Mouse (Mus musculus) adrenal gland, postnatal 10 days (tissue): ENCODE data around the gene Slc41a2. TPM values are rescaled to one million over a fixed set of nuclear protein-coding genes. Genes with fewer than 3 reads are reported as not detected.
A peak's percentile ranks its signal among the peaks of the same experiment; 100 is the strongest.

Experiments used
- DNase-seq: peaks from one replicate; pipeline ENCODE4 v3.0.0; 2021; ENCODE audit warnings: mixed read lengths
- total RNA-seq, 2 experiments: library from RNA; stranded (reverse); gene quantifications; 2 replicates each; pipeline ENCODE4 v1.2.3; 2021

The Slc41a2 gene
- total RNA-seq, 2 experiments from 2014 or later = 4.5 to 5.2 TPM

DNA sequence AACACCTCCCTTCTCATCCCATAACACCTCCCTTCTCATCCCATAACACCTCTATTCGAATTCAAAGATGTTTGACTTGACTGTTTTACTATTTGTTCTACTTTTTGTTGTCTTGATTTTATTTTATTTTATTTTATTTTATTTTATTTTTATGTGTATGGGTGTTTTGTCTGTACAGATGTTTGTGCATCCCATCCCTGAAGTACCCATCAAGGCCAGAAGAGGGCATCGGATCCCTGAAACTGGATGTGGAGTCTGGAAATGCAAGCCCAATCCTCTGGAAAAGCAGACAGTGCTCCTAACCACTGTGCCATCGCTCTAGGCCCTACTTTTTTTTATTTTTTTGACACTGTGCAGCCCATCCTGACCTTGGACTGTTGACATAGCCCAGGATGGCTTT lies 112.7 kb downstream of the Slc41a2 start:
- peak; percentile 42 for DNase-seq

DNA sequence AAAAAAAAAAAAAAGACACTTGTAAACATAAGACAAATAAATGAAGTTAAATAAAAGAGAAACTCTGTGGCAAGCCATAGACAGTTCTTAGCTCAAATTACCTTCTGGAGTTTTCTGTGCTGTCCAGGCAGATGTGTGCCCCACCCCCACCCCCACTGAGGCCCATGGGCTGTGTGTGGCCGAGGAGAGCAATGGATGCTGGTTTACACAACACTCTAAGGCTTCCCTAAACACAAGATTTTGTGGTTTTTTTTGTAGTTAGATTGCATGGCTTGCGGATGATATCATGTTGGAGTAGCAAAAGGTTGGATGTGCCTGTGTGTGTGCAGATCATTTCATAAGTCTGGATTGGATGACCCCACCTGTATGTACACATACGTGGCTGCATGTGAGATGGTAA lies 116.8 kb downstream of the Slc41a2 start:
- no peak for DNase-seq

DNA sequence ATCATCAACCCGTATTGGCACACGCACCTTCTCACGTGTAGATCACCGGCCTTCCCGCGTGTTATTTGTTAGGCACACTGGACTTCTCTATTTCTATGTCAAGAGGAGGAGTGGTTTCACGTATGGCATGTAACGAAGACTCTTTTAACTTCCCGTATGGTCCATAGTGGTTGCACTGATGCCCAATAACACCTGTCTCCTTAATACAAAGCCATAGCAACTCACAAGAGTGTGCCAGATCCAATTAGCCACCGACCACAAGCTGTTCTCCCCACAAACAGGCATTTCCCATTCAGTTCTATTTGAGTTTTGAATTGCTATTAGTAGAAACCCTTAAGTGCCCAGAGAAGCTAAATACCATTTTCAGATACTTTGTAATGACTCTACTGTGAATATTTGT lies 117.5 kb downstream of the Slc41a2 start:
- no peak for DNase-seq

DNA sequence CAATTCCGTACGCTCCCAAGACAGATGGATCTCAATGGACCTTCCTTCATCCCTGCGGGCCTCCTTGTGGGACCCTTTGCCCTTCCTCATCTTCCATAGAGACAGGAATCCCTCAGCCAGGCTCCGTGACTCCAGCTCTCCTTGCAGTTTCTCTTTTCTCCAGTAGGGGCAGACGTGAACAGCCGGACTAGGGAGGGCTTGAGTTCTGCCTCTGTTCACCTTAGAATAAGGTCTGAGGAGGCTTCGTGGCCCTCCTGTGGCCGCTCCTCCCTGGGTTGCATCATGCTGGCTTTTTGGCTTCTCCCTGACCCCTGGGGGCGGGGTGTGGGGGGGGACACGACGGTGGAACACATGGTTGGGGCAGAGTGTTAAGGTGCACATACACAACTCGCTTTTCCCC lies 118.0 kb downstream of the Slc41a2 start:
- DNase-seq = peak; percentile 71

DNA sequence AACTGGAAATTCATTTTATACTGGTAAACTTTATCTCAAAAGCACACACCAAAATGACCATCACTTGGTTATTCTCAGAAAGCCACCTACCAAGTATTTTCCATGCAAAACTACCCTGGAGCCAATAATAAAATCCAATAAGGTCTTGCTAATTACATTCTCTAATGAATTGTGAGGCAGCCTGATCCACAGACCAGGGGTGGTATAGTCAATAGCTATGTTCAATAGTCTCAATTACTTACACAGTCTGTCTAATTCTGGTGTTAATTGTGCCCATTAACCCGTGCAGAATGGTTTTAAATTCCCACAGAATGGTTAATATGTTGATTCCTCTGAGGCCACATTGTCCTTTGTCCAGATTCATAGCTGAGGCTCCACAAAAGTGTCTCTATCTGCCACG lies 118.9 kb downstream of the Slc41a2 start:
- DNase-seq = no peak

DNA sequence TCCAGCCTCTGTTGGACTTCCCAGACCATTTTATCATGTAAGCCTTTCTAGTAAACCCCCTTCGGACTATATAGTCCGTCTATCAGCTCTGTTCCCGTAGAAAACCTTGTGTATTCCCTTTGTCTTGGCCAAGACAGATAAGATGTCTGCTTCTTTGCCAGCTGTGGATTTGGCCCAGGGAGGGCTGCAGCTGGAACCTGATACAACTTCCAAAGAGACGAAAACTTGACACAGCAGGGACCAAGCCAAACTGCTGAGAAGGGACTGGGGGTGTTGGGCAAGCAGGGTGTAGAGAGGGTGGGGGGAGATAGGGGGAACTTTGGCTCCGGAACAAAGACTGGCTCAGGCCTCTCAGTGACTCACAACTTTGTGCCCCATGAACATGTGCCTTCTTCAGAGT lies 120.4 kb downstream of the Slc41a2 start:
- DNase-seq = no peak

DNA sequence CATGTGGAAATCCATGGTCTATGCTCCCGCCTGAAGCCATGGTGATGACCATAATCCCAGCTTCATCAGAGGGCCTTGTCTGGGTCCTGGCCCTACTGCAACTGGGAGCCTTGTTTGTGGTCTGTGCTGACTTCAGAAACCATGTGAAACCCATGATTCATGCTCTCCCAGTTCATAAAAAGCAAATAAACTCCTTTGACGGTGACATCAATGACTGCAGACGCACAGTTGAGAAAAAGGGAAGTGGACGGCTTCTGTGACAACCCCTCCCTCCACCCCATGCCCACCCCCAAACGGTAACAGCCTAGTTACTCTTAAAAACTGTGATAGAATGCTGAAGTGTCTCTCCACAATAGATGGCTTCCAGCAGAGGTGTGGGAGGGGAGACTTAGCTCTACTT lies 122.1 kb downstream of the Slc41a2 start:
- DNase-seq = no peak

DNA sequence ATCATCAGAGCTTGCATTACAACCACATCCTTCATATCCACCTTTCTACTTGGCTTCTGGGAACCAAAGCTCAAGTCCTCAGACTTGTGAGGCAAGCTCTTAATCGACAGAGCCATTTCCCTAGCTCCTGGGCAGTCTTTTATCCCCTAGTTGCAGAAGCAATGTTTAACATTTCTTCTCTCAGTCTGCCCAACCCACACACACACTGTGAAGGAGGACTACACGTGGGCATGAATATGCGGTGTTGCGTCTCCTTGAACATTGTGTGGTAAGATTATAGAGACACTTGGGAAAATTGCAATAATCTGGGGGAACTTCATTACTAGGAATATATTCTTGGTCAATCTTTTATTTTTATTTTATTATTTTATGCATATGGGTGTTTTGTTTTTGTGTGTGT lies 125.1 kb downstream of the Slc41a2 start:
- no peak for DNase-seq

DNA sequence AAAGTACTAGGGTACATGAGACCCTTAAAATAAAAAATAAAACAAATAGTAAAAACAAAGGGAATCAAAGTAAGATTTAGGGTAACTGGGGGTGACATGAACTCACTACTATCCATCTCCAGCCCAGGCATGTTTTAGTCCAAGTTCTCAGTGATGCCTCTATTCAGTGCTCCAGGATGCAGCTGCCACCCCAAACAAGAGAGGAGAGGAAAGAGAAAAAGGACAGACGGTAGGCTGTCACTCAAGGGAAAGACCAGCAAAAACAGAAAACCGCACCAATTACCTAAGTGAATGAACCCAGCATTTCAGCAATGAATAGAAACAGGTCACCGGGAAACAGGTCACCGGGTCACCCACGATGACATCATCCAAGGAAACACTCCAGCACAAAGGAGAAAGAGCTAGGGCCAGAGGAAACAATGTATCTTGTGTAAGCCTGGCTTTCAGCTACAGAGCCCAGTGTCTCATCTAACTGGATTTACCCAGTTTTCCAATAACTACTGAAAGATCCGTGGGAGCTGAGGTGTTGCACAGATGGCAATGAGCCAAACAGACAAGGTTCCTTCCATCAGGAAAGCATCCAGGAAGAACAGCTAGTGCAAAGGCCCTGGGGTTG lies 126.6 kb downstream of the Slc41a2 start:
- no peak for DNase-seq

DNA sequence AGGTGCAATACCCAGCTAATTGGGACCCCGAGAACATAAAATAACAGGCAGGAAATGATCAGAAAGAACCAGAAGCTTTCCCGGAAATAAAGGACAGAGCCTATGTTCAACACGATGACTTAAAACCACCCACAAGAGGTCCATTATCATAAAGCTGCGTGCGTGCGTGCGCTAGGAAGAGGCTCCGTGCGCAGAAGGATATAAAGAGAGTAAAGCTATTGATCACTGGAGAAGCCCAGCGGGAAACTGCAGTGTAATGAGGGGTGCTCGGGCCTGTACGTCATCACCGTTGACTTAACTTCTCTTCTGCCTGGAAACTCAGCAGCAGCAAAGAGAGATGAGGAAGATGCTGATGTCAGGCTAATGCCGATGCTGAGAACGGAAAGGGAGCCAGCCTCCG lies 127.6 kb downstream of the Slc41a2 start:
- DNase-seq = no peak

DNA sequence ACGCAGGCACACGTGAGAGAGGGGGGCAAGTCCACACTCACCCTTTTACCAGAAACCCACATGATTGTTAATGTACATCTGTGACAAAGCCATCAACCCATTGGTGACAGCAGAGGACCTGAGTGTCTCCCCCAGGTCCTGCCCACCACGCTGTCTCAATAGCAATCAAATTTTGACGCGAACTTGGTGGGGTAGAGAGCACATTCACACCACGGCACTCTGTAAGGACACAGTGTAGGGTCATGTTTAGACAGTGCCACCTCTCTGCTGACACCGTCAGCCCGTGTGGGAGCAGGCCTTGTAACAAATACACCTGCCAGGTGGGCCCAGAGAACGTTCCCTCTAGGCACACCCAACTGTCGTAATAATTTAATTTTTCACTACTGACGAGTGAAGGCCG lies 128.3 kb downstream of the Slc41a2 start:
- DNase-seq = no peak

DNA sequence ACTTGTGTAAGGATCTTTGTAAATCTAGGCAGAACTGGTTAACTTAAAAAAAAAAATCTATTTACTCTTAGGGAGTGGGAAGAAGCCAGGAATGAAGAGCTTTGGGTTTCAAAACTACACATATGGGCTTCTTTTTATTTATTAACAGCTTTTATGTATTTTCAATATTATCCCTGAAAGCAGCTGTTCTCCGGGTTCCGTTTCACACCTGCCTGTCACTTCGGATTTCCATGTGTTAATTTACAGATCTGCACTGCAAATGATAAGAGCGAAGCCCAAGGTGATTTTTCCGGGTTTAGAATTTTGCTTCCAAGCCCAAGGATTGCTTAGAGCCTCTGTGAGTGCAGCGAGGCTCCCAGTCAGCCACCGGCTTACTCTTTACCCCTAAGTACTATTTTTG lies 129.2 kb downstream of the Slc41a2 start:
- DNase-seq = no peak

DNA sequence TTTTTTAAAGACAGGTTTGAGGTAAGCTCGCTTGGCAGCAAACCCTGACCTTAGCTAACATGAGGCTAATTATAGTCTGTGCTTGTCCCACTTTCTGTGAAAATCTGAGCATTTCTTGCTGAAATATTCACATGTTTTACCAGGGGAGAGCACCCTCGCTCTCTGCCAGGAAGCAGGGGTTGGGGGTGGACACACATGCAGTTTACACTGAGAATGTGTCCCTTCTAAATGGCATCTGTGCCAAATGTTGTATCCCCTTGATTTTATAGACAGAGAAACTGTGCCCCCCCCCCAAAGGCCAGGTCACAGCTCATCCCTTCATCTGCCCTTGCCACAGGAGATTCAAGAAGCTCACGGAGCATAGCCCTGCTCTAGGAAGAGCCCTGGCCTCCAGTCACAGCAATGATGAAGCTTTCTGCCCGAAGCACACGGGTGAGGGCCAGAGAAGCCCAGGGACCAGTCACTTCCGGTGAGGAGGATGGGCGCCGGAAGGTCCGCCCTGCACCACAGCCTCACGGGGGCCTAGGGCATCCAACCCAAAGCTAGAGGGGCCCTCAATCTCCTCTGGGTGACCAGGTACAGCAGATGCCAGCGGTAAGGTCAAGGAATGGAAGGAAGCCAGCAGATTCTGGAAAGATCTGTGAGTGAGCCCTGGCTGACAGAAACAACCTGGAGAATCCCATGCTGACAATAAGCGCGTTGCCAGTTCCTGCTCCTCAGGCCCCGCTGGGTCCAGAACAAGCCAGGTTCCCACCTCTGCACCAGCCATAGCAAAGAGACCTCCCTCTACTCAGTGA lies 134.6 kb downstream of the Slc41a2 start:
- DNase-seq = no peak

DNA sequence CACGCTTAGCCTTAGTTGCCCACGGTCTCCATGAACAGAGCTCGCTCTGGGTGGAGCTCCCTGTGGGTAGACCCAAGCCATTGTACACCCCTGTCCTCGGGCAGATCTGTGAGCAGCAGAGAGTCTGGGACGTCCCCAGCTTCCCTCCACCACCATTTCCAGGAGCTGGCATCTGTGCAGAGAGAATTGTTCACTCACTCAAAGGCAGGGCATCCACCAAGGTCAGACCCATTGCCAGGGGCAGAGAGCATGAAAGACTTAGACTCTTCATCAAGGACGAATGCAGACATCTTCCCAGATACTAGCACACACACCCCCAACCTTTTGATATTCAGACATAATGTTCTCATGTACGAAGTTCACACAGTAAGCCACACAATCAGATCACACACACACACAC lies 136.2 kb downstream of the Slc41a2 start:
- DNase-seq = peak; percentile 49

DNA sequence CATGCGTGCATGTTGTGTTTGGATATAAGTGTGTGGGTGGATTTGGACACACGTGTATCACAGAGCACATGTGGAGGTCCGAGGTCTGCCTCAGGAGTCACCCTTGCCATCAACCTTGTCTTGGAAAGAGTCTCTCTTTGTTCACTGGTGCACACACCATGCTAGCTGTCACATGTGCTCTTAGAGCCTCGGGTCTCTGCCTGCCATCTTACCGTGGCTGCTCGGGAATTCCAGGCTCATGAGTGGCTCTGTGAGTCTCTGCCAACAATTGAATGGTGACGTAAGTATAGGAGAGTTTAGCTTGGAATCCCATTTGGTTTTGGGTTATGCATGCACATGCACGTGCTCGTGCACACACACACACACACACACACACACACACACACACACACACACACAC lies 138.4 kb downstream of the Slc41a2 start:
- no peak for DNase-seq

DNA sequence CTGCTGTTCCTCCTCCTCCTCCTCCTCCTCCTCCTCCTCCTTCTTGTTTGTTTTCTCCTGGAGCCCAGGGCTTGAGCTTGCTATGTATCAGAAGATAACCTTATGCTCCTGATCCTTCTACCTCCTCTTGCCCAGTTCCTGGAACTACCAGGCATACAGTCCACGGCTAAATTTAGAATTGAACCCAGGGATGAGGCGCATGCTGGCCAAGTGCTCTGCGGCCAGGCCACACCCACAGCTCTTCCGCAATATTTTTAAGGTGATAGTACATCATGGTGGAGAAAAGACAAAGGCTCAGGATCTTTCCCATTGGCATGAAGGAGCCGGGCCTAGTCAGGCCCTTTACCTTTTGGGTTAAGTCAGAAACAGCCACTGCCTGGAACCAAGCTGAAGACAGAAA lies 139.0 kb downstream of the Slc41a2 start:
- DNase-seq = no peak

DNA sequence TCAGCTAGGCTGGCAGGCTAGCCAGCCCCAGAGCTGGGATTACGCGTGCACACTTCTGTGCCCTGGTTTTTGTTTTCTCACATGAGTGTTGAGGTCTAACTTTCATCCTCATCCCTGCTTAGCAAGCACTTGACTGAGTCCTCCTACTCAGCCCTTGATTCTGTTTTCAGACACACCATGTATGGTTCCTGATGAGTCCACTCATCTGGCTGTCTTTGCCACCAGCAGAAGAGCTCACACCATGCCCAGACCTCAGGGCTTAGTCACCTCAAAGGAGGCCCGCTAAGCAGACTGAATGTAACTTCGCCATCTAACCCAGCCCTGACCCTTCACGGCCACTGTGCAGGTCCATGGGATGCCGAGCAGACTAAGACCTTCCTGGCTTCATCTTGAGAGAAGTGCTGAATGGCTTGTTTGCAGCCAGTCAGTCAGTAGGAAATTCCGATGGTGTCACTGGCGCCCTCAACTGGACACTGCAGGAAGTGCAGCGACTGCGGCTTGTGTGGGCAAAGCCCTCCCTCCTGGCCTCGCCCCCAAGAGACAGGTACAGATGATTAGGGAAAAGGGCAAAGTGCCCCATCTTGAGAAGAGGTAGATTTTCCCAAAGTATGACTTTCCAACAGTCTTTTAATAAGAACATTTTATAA lies 139.9 kb downstream of the Slc41a2 start:
- peak; percentile 88 for DNase-seq

DNA sequence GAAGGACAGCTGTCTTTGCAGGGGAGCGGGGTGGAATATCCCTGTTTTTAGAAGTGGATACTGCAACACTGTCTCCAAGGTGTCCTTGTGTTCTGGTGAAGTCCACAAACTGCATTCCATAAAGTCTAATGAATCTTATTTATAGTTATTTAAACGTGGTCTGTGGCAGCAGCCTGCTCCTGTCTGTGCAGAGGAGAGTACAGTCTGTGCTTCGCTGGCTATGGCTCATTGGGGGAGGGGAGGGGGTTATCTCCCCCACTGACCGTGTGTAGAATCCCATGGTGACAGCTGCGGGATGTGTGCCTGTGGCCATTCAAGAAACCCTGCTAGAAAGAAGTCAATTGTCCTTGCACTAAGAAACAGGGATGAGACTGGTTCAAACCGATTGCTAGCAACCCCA lies 145.7 kb downstream of the Slc41a2 start:
- DNase-seq = no peak

DNA sequence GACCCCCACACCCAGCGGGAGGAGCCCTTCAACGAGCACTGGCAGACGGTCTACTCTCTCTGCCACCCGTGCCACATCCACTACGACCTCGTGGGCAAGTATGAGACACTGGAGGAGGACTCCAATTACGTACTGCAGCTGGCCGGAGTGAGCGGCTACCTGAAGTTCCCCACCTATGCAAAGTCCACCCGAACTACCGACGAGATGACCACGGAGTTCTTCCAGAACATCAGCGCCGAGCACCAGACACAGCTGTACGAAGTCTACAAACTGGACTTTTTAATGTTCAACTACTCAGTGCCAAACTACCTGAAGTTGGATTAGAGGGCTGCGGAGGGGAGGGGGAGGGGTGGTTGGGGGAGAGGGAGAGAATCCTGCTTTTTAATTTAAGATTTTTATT lies 146.2 kb downstream of the Slc41a2 start:
- DNase-seq = no peak

DNA sequence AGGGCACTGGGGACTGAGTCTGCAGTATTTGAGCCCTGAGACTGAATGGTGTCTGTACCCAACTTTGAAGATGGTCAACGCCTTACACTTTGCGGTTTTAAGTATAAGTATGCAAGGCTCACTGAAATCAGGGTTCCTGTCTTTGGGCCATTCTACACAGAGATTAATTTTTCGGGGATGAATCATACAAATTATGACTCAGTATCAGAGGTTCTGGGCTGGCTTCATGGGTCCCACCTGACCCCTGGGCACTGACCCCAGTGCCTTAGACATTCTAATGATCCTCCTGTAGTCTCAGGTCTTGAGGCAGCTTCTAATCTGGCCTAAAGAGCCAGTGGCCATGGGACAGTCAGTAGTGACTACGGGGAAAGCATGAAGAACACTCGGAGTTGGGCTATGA lies 148.6 kb downstream of the Slc41a2 start:
- DNase-seq = no peak

DNA sequence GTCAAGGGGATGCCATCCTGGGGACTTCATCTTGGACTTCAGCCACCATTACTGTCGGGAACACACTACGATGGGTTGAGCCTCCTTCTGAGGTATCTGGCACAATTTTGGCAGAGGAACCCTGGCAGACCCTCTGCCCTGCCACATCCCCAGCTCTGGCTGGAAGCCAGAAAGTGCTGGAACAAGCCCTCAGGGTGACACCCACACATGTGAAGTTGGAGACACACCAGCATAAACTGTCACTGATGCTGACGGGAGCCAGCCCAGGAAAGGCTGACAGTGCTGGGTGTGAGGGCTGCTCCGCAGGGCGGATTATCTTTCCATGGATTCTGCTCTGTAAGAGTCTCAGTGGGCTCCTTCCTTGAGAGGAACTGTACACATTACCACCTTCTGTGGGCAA lies 150.7 kb downstream of the Slc41a2 start:
- no peak for DNase-seq

DNA sequence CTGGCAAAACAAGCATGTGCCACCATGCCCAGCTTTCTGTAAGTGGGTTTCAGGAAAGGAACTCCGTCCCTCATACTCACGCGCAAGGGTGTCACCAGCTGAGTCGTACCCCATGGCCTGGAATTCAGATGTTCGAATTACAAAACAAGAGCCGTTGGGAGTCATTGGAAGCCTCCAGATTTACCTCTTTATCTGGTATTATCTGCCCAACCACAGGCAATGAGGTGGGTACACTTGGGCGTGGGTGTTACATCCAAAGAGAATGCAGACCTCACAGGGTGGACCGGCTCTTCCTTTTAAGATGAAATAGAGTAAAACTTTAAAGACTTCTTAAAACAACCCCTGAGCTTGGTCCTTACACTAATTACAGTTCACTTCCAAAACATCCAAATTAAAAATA lies 151.5 kb downstream of the Slc41a2 start:
- no peak for DNase-seq

DNA sequence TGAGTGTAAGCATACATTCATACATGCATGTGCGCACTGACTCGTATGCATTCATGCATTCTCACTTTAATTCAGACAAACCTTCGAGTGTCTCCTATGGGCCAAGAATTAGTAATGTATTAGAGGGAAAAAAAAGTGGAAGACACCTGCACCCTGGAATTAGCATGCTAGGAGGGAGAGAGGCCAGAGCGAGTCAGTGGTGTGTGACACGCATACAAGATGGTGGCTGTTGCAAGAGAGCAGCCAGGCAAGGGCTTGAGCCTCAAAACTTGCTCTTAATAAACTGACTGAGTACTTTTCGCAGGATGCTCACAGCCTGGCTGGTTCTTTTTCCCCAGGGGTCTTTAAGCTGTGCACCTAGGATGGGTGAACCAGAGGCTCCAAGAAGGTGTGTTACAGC lies 152.6 kb downstream of the Slc41a2 start:
- no peak for DNase-seq
